Mouse (Mus musculus) heart, postnatal 0 days (tissue): ENCODE data around the gene Rangrf.

Experiments
- CTCF ChIP-seq: IDR thresholded peaks from 2 replicates; pipeline ENCODE4 v1.5.1; 2016; ENCODE audit warnings: antibody characterized with exemption, control low read depth, low read depth
- EP300 ChIP-seq: IDR thresholded peaks from 2 replicates; pipeline ENCODE4 v1.6.1; 2016; ENCODE audit warnings: antibody characterized with exemption, low read depth

- TF ChIP-seq EP300 (no peak), CTCF (no peak)
Measured at GRCm38 (mm10) chr11:68933885-68934507, 41.0 kb downstream of the Rangrf start.
